Mouse (Mus musculus): ENCODE results near the gene Skint11.
"Not testable (repeated sequence)": the region's sequence is repeated elsewhere in the genome, so short reads cannot be mapped to it uniquely, and the experiment has no call there.

Gene Skint11

DNA sequence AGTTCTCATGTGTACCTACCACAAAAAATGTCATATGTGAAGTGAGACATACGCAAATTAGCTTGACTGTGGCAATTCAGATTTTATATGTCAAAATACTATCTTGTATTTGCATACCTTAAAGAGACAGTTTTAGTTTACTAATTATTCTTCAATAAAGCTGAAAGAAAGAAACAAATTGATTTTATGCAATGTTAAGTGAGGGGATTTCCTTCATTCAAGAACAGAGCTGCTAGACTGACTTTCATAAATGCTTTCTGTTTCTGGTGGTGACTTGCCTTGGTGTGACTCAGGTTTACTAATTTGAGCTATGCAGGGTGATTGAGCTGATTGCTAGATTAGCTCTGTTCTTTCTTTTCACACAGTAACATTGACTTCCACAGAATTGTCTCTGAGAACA lies at the start of gene Skint11:
TSS of gene Skint11 (plus strand) at position 301 of the 400 bp plus-strand sequence.
- no peak for DNase-seq (ENCODE audit: low spot score)

- no peak for DNase-seq (ENCODE audit: low spot score)
Observed at GRCm38 (mm10) chr4:114161149-114161548, 2.0 kb upstream of the Skint11 start.

- not testable (repeated sequence) for DNase-seq (ENCODE audit: low spot score)
Observed at GRCm38 (mm10) chr4:114172898-114173297, 9.7 kb downstream of the Skint11 start.

GRCm38 (mm10) chr4:114256906-114257305 lies 93.7 kb downstream of the Skint11 start:
- DNase-seq (ENCODE audit: low spot score): not testable (repeated sequence)

All from urinary bladder, postnatal 25 days (tissue).